Mouse (Mus musculus) frontal cortex, postnatal 25 days (tissue): ENCODE measurements around the gene Mcoln1.

Experiments used
- DNase-seq, 2 experiments: peaks; one replicate each; pipeline ENCODE4 v3.0.0; 2022; ENCODE audit warnings: low spot score in 2 of 2

The Mcoln1 gene

DNA sequence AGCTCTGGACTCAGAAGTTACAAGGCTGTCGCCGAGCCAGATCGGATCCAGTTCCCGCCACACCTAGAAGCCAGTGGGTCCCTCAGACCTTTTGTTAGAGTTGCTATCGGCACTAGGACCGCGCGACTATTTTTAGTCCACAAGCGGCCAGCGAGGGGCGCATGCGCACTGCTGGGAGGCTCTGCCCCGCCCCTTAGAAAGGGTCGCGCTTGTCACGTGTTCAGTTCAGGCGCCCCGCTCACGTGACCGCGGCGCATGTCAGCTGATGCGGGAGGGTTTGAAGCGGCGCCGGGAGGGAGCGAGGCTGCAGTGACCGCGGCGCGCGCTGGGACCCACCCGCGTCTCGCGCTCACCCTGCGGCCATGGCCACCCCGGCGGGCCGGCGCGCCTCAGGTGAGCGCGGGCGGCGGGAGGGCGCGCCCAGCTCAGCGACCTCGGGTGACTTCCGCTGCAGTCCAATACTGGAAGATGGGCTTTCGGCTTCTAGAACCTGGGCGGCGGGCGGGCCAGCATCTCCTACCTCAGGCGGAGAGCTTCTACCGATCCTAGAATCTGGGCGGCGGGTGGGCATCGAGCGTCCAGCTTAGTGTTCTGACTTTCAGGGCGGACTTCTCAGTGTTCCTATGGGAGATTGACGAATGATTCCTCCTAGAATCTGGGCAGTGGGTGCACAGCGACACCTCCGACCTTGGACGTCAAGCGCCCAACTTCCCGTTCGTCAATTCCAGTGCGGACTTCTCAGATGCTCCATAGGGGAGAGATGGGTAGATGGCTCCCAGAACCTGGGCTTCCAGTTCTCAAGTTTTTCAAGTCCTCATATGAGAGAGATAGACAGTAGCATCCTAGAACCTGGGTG is at the start of gene Mcoln1:
Mcoln1 (plus strand) TSS at position 223 of the 856 bp plus-strand sequence.
- DNase-seq: peak; percentile 97

DNA sequence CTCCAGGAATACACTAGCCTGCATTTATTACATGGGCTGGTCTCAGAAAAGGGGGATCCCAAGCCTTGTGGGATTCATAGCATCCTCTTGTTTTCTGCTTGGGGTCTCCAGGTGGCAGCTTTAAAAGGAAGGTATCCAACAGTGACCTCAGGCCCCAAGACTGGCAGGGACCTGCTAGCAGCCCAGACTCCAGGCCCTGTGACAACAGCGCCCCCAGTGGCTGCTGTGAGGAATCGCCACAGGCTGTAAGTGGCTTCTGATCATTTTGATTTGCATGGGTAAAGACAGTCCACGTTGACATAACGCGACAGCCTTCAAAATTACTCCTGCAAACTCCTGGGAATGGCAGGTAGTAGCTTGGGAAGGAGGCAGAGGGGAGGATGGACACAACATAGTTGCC is 49.6 kb upstream of the Mcoln1 start:
- no peak for DNase-seq

DNA sequence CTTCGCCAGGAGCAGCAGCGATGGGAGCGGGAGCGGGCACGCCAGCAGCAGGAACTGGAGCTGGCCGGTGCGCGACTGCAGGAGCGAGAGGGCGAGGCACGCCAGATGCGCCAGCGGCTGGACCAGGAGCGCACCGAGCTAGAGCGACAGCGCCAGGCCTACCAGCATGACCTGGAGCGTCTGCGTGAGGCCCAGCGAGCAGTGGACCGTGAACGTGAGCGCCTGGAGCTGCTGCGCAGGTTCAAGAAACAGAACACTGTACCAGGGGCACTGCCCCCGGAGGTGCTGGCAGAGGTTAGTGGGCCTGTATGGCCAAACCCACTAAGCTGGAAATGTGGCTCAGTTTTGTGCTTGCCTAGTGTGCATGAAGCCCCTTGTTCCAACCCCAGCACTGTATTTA is 48.3 kb upstream of the Mcoln1 start:
- DNase-seq: no peak

DNA sequence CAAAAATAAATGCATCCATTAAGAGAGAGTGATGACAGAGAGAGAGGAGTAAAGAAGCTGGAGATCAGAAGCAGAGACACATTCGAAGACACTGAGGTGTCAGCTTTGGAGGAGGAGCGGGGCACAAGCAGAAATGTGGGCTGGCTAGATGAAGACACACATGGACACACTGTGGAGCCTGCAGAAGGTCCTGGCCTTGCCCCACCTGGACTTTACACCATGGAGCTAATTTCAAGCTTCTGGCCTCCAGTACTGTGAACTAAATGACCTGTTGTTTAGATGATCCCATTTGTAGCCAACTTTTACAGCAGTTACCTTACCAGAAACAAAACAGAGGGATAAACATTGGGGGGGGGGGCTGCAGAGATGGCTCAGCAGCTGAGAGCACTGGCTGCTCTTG is 37.0 kb upstream of the Mcoln1 start:
- DNase-seq: no peak

DNA sequence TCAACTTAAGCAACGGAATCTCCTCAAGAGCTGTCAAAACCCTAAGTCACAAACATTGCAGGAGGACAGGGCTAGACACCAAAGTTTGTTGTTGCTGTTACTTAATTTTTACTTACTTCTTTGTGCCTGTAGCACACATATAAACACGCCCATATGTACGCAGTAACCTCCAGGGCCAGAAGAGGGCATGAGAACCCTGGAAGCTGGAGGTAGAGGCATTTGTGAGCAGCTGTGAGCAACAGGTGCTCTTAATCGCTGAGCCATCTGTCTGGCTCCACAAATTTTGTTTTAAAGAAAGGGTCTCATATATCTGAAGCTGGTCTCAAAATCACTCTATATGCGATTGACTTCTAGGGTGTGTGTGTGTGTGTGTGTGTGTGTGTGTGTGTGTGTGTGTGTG is 35.9 kb upstream of the Mcoln1 start:
- no peak for DNase-seq

DNA sequence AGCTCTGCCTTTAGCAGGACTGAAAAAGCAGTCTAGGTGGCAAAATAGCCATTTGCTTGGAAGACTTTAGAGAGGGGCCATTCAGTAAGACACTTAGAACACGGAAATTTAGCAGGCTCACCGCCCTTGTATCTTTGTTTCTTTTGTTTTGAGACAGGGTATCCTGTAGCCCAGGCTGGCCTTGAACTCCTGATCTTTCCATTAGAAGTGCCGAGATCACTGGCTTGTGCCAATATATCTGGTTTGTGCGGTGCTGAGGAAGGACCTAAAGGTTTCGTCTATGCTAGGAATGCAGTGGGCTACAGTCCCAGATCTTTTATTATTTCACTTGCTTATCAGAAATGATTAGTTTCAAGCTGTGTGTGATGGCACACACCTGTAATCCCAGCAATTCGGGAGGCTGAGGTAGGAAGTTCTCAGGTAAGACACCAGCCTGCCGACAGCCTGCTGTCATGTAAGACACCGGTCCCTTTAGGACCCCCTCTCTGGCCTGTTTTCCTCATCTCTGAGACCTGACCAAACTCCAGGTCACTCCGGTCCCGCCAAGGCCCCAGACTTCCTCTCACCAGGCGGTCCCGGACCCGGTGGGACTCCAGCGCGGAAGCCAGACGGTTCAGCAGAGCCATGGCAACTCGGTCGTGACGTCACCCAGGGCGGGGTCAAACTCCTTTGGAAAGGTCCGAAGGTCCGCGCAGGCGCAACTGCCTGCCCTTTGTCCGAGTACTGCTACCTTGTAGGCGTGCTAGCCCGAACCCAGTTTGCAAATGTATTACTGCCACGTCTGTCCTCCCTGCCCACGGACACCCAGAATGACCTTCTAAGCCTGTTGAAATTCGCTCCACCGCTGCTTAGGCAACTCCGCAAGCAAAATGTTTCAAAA is 33.0 kb upstream of the Mcoln1 start, which contains the start of gene Pex11g:
Pex11g (minus strand) TSS at position 675 of the 880 bp plus-strand sequence.
- peak; percentile 65 to 81 for DNase-seq

DNA sequence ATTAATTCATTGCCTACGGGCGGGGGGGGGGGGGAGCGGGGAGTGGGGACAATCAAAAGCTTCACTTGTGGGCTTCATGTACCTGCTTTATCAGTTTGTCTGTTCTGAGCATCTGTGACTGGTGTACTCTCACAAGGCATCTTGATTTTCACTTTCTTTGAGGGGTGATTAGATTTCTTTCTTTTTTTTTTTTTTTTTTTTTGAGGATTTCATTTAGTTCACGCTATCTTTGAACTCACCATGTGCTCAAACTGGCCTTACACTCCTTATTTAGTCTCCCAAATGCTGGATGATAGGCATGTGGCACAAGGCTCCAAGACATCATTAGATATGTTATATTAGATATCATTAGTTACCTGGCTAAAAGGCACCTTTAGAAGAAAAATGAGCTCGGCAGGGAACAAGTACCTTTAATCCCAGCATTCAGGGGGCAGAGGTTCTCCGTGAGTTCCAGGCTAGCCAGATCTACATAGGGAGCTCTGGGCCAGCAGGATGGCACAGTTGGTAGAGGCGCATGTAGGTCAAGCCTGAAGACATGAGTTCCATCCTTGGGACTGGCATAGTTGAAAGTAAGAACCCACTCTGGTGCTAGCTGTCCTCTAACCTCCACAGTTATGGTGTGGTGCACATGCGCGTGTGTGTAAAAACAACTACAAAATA is 32.2 kb upstream of the Mcoln1 start:
- no peak for DNase-seq

DNA sequence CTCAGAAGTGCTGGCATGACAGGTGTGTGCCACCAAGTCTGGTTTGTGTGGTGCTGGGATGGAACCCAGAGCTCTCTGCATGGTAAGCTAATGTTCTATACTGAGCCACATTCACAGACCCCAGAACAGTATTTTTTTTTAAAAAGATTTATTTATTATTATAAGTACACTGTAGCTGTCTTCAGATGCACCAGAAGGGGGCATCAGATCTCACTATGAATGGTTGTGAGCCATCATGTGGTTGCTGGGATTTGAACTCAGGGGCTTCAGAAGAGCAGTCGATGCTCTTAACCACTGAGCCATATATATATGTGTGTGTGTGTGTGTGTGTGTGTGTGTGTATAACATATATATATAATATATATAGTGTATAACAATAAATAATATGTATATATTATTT is 31.4 kb upstream of the Mcoln1 start:
- DNase-seq: no peak

DNA sequence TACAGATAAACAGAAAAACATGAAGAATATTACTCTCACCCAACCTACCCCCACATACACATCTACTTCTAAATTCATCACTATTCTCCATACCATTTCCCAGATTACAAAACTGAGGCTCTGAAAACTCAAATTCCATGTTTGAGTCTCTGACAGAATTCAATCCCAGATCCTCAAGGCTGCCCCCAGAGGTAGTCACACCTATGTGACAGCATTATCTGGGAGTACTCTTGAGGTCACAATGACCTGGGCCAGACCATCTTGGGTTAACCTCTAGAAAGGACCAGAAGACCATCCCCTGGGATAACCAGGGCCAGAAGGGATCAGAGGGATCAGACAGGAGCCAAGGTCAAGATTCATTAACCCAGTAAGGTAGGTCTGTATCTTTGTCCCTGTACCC is 29.7 kb upstream of the Mcoln1 start, which contains the start of gene Tex45:
Tex45 (plus strand) TSS at position 301 of the 400 bp plus-strand sequence.
- no peak for DNase-seq

DNA sequence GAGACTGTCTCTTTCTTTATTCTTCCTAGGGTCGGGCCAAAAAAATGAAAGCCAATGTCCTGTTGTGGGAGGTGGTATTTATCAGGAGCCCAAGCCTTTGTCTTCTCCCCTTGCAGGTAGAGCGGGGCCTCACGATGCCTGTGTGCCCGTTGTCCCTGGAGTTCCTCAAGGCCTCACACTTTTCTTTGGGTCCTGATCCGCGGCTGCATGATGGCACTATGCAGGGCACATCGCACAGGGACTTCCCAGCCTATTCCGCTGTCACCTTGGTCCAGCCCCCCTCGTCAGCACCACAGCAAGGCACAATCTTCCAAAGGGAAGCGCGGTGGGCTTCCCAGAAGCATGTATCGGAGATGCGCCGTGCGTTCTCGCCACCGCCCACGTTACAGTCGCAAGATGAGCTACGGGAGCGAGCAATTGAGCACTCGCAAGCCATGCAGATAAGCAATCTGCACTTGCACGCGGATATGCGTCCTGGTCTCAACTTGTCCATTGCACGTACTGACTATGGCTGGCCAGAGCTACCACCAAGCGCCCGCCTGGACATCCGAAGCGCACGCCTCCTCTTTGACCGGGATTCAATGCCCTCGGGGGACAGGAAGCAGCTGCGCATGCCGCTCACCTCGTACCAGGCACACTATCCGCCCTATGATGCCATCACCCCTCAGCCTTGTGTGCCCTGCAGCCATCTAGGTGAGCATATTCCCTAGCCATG is 24.4 kb upstream of the Mcoln1 start:
- DNase-seq: no peak

DNA sequence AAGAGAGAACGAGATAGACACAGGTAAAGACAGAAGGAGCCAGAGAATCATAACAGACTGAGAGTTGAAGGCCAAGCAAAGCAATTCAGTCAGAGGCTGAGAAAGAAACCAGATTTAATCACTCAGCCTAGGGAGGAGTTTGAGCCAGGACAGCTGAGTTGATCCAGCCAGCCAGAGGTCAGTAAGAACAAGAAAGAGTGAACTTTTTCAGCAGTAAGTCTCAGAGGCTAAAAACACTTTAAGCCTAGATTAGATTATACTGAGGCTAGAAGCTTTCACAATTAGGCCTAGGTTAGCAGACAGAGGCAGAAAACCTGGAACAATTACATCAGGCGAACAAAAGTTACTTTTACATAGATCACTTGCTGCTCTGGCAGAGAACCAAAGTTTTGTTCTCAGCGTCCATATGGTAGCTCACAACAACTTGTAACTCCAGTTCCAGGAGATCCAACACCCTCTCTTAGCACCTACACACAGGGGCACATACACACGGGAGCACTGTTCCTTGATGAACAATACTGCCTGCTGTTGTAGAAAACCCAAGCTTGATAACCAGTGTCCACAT is 20.0 kb upstream of the Mcoln1 start:
- no peak for DNase-seq

DNA sequence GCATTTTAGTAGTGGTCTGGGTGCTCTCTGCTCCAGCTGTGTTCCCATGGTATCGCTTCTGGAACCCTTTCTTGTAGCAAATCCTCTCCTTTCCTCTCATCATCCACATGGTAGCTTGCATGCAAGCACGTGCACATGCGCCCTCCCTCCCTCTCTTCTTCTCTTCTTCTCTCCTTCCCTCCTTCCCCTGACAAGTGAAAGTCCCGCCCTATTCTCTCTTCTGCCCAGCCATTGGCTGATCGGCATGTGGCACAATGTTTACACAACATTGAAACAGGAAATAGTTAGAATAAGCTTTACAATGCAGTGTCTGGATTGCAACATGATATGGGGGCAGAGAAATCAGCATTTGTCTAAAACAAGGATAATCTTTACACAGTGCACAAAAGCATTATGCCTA is 18.7 kb upstream of the Mcoln1 start:
- no peak for DNase-seq

DNA sequence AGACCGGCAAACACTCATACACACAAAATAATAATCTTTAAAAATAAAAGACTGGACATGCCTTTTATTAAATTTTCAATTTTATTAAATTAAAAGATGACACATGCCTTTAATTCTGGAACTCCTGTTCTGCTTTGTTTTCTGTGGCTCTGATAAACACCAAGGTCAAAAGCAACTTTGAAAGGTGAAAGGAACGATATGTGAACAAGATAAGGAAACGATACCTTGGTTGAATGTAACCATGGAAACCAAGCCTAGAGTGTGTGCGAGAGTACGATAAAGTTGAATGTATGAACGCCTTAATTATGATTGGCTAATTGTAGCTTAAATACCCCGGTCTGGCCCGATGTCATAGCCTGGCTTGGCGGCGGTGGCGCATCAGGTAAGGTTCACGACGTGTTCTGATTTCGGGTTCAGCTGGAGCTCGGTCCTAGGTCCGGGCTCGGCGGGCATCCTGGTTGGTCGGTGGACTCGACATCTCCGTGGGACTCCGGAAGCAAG is 18.0 kb upstream of the Mcoln1 start:
- no peak for DNase-seq

DNA sequence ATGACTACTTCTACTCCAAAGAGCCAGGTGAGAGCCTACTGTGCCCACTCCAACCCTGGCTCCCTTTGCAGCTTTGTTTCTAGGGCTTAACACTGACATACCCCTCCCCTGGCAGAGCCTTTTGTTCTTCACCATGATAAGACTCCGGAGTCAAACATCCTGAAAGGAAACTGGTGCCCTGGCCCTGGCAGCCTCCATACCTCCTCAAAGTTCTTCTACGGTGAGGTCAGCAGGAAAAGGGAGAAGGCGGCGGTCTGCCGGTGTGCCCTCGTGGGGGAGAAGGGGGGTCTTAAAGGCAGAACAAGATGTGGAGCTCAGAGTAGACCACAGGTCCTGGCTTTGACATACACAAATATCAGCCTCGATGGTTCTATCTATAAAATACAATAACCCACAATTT is 16.7 kb upstream of the Mcoln1 start:
- DNase-seq: no peak

DNA sequence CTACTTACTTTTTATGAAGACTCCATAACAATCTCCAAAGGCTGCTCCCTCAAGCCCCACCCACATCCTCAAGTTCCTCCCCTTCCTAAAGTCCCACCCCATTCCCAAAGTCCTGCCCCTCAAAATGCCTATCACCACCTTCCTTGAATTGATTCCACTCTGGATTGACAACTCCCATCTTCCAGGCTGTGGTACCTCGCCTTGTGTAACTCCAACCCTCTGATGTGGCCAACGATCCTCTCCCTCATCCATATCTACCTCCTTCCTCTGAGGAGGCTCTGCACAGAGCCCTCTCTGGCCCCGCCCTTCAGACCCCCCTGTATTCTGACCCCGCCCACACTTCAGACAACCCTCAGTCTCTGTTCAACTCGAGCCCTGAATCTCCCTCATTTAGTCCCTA is 15.1 kb upstream of the Mcoln1 start:
- DNase-seq: no peak

DNA sequence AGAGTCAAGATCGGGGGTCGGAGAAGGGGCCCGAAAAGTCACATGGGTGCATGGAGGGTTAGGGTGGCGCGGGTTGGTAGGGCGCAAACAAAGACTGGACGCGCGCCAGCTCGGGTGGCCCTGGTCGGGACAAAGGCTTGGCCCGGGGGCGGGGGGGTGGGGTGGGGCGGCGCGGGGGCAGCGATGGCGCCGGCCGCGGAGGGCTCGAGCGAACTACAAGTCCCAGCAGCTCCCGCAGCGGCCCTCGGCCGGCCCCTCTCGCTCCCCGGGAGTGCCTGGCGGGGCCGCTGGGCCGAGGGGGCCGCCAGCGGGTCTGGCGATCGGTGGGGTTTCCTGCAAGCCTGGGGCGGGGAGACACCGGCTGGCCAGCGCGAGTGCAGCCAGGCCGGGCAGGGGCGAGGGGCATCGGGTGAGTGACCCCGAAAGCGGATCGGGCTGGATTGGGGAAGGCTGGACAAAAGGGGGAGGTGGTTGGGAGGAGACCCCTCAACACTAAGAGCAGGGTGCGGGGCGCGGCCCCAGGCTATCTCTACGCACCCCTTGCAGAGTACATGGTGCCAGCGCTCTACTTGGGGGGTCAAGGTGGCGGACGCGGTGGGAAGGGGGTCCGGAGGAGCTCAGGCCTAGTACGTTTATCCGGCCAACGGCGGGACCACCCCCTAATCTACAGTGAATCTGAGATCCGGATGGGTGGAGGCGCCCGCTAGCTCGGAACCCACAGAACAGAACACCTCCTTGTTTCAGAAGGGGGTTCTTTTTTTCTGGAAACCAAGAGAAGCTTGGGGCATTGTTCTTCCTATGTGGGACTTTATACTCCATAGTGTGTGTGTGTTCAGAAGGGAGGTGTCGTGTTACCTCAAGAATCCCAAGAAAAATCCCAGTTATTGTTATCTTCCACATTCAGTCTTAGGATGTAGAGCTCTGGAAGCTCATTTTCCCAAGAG is 7.1 kb upstream of the Mcoln1 start, which contains the start of gene Zfp358:
Zfp358 (plus strand) TSS at position 238 of the 944 bp plus-strand sequence.
- DNase-seq: peak in 1 of 2 experiments; percentile 38

DNA sequence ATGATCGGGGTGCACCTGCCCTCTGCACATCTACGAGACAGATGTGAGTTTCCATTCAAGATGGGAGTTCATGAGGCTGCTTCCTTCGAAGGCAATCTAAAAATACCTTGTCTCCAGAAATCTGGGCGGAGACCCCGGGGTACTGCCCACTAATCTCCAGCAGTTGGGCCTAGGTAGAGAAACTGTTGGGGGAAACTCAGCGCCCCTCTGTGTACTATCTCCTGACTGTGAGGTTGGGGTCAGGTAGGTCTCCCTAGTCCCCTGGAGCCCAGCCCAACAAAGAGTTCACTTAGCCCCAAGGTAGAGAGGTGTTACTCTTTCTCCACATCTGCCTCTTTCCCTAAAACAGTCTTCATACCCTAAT is 6.4 kb upstream of the Mcoln1 start:
- DNase-seq: no peak

DNA sequence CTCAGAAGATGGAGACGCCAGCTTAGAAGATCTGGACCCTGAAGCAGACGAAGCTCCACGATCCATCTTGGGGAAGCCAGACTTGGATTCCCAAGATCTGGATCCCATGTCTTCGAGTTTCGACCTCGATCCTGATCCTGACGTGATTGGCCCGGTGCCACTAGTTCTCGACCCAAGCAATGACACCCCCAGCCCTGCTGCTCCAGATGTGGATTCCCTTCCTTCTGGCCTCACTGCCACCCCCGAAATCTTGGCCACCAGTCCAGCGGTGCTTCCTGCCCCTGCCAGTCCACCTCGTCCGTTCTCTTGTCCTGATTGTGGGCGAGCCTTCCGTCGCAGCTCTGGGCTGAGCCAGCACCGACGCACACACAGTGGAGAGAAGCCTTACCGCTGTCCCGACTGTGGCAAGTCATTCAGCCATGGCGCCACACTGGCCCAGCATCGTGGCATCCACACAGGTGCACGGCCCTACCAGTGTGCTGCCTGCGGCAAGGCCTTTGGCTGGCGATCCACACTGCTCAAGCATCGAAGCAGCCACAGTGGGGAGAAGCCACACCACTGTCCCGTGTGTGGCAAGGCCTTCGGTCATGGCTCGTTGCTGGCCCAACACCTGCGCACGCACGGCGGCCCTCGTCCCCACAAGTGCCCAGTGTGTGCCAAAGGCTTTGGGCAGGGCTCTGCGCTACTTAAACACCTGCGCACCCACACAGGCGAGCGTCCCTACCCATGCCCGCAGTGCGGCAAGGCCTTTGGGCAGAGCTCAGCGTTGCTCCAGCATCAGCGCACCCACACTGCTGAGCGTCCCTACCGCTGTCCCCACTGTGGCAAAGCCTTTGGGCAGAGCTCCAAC is 4.5 kb upstream of the Mcoln1 start:
- DNase-seq: no peak

DNA sequence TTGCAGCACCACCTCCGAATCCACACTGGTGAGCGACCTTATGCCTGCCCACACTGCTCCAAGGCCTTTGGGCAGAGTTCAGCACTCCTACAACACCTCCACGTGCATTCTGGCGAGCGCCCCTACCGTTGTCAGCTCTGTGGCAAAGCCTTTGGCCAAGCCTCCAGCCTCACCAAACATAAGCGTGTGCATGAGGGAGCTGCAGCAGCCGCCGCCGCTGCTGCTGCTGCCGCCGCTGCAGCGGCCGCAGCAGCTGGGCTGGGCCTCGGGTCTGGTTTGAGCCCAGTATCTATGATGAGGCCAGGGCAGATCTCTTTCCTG is 3.9 kb upstream of the Mcoln1 start:
- DNase-seq: no peak
